In genomic region chr1:62738165-62738564, GRCm38 (mm10) we compare ENCODE assay signal across 21 mouse cellular contexts. TPM values are rescaled to one million over a fixed set of nuclear protein-coding genes. Genes with fewer than 3 reads are reported as not detected.
DNase-seq lines count a peak whose midpoint lies in the region.
"Had no signal": no experiment of that assay in that cellular context is flagged by ENCODE, and none has a peak within 500 bp of the region (broad histone marks: within the 10 kb centered on the region; RNA-seq: fewer than 3 reads in every experiment).

No protein-coding gene starts in this region.

- H3K9me3 ChIP-seq in limb, embryonic 10.5 days (replicated peaks), result no peaks in the 10 kb centered on the region
- H3K9me3 ChIP-seq: embryonic facial prominence, embryonic 12.5 days; forebrain, embryonic 15.5 days; heart, embryonic 13.5 days; hindbrain, embryonic 15.5 days had no signal

- 91% methylated on average over 11 of the region's 11 CpGs for whole genome bisulfite sequencing in limb, embryonic 10.5 days

- H3K27ac ChIP-seq in limb, embryonic 10.5 days, result no peak overlapping the region
- H3K27ac ChIP-seq: embryonic facial prominence, embryonic 12.5 days; forebrain, embryonic 15.5 days; heart, embryonic 13.5 days; hindbrain, embryonic 15.5 days had no signal

- no peaks in the 10 kb centered on the region for H3K27me3 ChIP-seq in limb, embryonic 10.5 days (ENCODE audit: low read depth, poor library complexity, severe bottlenecking)
- H3K27me3 ChIP-seq: embryonic facial prominence, embryonic 12.5 days; forebrain, embryonic 15.5 days; heart, embryonic 13.5 days; hindbrain, embryonic 15.5 days had no signal

- peak; percentile 94 for DNase-seq in heart, adult 11 months
- no peak for DNase-seq in heart, adult 8-10 months (ENCODE audit: low spot score)
- DNase-seq in testis, postnatal 10 days (ENCODE audit: low spot score), result peak; percentile 40
- DNase-seq in testis, postnatal 14 days (ENCODE audit: low spot score), result no peak
- peak; percentile 84 for DNase-seq in WW6 (ENCODE audit: low read depth, low spot score)
- DNase-seq in urinary bladder, postnatal 25 days (ENCODE audit: low spot score), result no peak
- no peak for DNase-seq in right cerebral cortex, adult 2 months (ENCODE audit: low spot score in 2 of 2)
- no peak for DNase-seq in limb, embryonic 10.5 days (ENCODE audit: low spot score)
- DNase-seq: adrenal gland, postnatal 10 days; B cell, adult 2 months; cerebellum, adult 11 months; cerebellum, adult 8-10 months; cerebellum, postnatal 25 days; gastrocnemius, postnatal 36 days; heart, adult 18-20 months; heart, postnatal 36 days had no signal

- H3K36me3 ChIP-seq in limb, embryonic 10.5 days, result peaks cover 67% of the 10 kb centered on the region
- H3K36me3 ChIP-seq: forebrain, embryonic 15.5 days; heart, embryonic 13.5 days had no signal

- peaks cover 2% of the 10 kb centered on the region for H3K4me1 ChIP-seq in limb, embryonic 10.5 days
- H3K4me1 ChIP-seq: heart, embryonic 13.5 days had no signal

- H3K4me3 ChIP-seq in limb, embryonic 10.5 days, result no peak overlapping the region
- H3K4me3 ChIP-seq: embryonic facial prominence, embryonic 12.5 days; forebrain, embryonic 15.5 days; heart, embryonic 13.5 days; hindbrain, embryonic 15.5 days had no signal

RNA-seq across cellular contexts. Expression of gene Nrp2, which starts 35.1 kb away (rescaled TPM):
- 10 to 100 TPM; 13.2 to 30.0 (median 26.7) TPM for total RNA-seq in heart, adult 8-10 months (2022)
- 31.7 and 54.7 TPM in 2 replicates for polyA plus RNA-seq in limb, embryonic 10.5 days (2016; fragmentation: Nextera tagmentation; extraction: Ambion mirVana)
- total RNA-seq: MEL had no signal

Comparison
In these comparisons a context has a peak if more than half of its experiments do, and no peak if none do; other contexts are left out.
1. DNase-seq: peak in heart, adult 11 months (single experiment), testis, postnatal 10 days (single experiment) and WW6 (single experiment); none in heart, adult 8-10 months (single experiment), testis, postnatal 14 days (single experiment), urinary bladder, postnatal 25 days (single experiment), right cerebral cortex, adult 2 months (0 of 2) and limb, embryonic 10.5 days (single experiment).